Mouse (Mus musculus) testis, adult 2 months (tissue): ENCODE measurements around the gene Gm5294. TPM values are rescaled to one million over a fixed set of nuclear protein-coding genes. Genes with fewer than 3 reads are reported as not detected.
A peak's percentile ranks its signal among the peaks of the same experiment; 100 is the strongest.

Experiments
- H3K27ac ChIP-seq: fragments of 200-500 bp; 2 replicates; pipeline ENCODE4 v1.5.1; 2012; ENCODE audit warnings: low read depth, low read length; ENCODE audit not compliant: control insufficient read depth, insufficient read depth
- H3K27me3 ChIP-seq: fragments of 200-500 bp; 2 replicates; pipeline ENCODE4 v1.6.1; 2012; ENCODE audit warnings: mild to moderate bottlenecking, low read length, moderate library complexity; ENCODE audit not compliant: control insufficient read depth, insufficient read depth
- H3K36me3 ChIP-seq: fragments of 200-500 bp; 2 replicates; pipeline ENCODE4 v1.6.1; 2012; ENCODE audit warnings: mild to moderate bottlenecking, low read length; ENCODE audit not compliant: control insufficient read depth, insufficient read depth
- H3K4me1 ChIP-seq: fragments of 200-500 bp; 2 replicates; pipeline ENCODE4 v1.6.1; 2012; ENCODE audit warnings: low read length; ENCODE audit not compliant: control insufficient read depth, insufficient read depth
- H3K4me3 ChIP-seq: fragments of 200-500 bp; 2 replicates; pipeline ENCODE4 v1.5.1; 2012; ENCODE audit warnings: low read depth, mild to moderate bottlenecking, low read length, moderate library complexity, mixed read lengths; ENCODE audit not compliant: control insufficient read depth
- CTCF ChIP-seq: fragments of 200-500 bp; IDR thresholded peaks from 2 replicates; pipeline ENCODE4 v1.5.1; 2012; ENCODE audit warnings: low read depth, mild to moderate bottlenecking, inconsistent platforms, low read length, moderate library complexity; ENCODE audit not compliant: control insufficient read depth, insufficient read depth, insufficient replicate concordance
- POLR2A ChIP-seq: fragments of 200-500 bp; IDR thresholded peaks from 2 replicates; pipeline ENCODE4 v1.6.1; 2012; ENCODE audit warnings: low read depth, mild to moderate bottlenecking, inconsistent platforms, low read length, moderate library complexity; ENCODE audit not compliant: control insufficient read depth
- polyA plus RNA-seq: library from polyadenylated mRNA; depleted of rRNA; stranded (reverse); fragments of >200 nt; gene quantifications from 2 replicates; pipeline ENCODE4 v1.2.3, GENCODE M21; 2012; rRNA removed

The Gm5294 gene
- polyA plus RNA-seq, 1 experiment = 2.3 TPM

DNA sequence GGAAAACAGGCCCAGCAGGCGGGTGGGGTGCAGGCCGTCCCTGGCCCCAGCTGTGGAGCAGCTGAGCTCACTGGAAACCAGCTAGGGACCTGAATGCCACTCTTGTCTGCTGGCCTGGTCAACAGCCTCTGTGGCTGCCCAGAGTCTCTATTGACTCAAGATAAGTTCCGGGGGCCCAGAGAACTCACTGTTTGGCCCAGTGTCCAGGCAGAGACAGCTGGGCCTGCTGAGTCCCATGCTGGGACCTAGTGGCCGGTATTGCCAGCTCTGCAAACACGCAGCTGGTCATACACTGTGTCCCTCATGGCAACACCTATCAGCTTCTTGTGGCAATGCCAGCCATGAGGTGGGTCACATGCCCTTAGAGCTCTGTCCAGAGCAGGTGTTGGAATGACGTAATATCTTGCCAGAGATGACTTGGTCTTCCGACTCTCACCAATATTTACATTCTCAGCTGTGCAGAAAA is 43.8 kb downstream of the Gm5294 start:
- Histone ChIP-seq H3K4me3 (no peak overlapping the region), H3K4me1 (no peaks in the 10 kb centered on the region), H3K27me3 (no peaks in the 10 kb centered on the region), H3K27ac (no peak overlapping the region), H3K36me3 (no peaks in the 10 kb centered on the region)
- no peak for TF ChIP-seq CTCF
- no peak for TF ChIP-seq POLR2A

DNA sequence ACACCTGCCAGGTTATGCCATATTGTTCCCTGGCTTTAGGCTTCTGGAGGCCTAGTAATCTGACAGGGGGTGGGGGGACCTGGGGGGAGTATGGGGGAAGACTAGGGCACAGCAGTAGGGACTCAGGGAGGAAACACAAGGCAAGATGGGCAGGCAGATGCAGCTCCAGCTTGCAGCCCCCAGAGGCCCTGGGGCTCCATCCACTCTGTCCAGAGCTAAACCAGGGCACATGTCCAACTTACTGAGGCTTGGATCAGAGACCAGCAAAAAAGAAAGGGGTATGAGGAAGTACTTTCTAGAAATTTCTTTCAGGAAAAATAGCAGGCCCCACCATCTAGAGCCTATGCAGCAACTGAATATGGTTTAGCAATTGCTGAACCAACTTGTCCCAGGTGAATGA is 44.3 kb downstream of the Gm5294 start:
- H3K4me3 ChIP-seq = no peak overlapping the region
- H3K27ac ChIP-seq = no peak overlapping the region
- H3K4me1 ChIP-seq = no peaks in the 10 kb centered on the region
- no peaks in the 10 kb centered on the region for H3K27me3 ChIP-seq
- TF ChIP-seq CTCF (no peak), POLR2A (no peak)
- no peaks in the 10 kb centered on the region for H3K36me3 ChIP-seq

DNA sequence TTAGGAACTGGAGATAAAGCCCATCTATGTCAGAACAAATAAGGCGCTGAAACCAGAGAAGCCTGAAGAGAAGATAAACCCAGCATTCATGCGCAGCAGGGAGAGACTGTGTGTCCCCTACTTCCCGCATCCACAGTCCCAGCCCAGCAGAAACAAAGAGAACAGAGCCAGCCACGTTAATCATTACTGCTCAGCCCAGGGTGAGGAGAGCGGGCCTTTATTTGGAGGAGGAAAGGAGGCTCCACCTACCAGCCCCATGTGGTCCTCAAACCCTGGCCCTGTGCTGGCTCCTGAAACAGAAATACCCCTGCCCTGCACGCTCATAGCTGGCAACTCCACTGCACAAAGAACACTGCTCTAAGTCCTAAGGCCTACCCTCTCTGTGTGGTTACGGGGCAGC is 45.0 kb downstream of the Gm5294 start:
- Histone ChIP-seq H3K4me1 (no peaks in the 10 kb centered on the region), H3K27ac (no peak overlapping the region), H3K4me3 (peak overlapping the region; percentile 59; the same call in 1 of the 2 replicates), H3K27me3 (no peaks in the 10 kb centered on the region), H3K36me3 (no peaks in the 10 kb centered on the region)
- TF ChIP-seq CTCF (no peak), POLR2A (no peak)

DNA sequence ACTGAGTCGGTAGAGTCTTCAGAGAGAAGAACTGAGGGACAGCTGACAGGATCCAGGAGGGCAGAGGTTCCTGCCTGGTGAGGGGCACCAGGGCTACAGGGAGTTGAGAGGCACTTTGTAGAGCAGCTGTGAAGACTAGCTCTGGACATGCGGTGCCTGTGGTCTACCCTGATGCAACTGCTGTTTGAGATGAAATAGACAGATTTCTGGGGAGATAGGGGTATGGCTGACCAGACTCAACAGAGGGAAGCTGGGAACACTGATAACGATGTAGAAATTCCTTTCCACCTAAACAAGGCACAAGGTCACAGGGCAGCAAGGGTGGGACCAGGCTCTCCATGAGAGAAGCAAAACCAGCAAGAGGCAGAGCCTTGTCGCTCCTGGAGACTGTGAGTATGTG is 45.8 kb downstream of the Gm5294 start:
- no peaks in the 10 kb centered on the region for H3K36me3 ChIP-seq
- no peak overlapping the region for H3K27ac ChIP-seq
- no peak overlapping the region for H3K4me3 ChIP-seq
- no peaks in the 10 kb centered on the region for H3K4me1 ChIP-seq
- no peaks in the 10 kb centered on the region for H3K27me3 ChIP-seq
- TF ChIP-seq CTCF (no peak), POLR2A (no peak)

Other genes starting within 250 kb of the Gm5294 start
- gene Zfp68, start 200.3 kb upstream of the Gm5294 start, polyA plus RNA-seq = 2.0 and 2.1 TPM in 2 replicates
- 0.27 and 0.32 TPM in 2 replicates for gene A430033K04Rik, start 197.2 kb upstream of the Gm5294 start, polyA plus RNA-seq
- 1.4 and 1.6 TPM in 2 replicates for gene Fam20c, start 65.6 kb upstream of the Gm5294 start, polyA plus RNA-seq
- gene Pdgfa, start 177.3 kb downstream of the Gm5294 start, polyA plus RNA-seq = 10.1 and 10.5 TPM in 2 replicates